Mouse (Mus musculus) myocyte (in vitro differentiated cells): ENCODE results near the gene F11. TPM values are rescaled to one million over a fixed set of nuclear protein-coding genes. Genes with fewer than 3 reads are reported as not detected.

Experiments used
- H3K27me3 ChIP-seq: one replicate; pipeline ENCODE4 v1.6.1; 2011; ENCODE audit not compliant: control insufficient read depth, insufficient read depth, insufficient read length
- H3K36me3 ChIP-seq: one replicate; pipeline ENCODE4 v1.6.1; 2011; ENCODE audit not compliant: control insufficient read depth, insufficient read depth
- H3K4me2 ChIP-seq: one replicate; pipeline ENCODE4 v1.6.1; 2011; ENCODE audit warnings: low read depth, control low read depth
- H3K4me3 ChIP-seq: one replicate; pipeline ENCODE4 v1.5.1; 2011; ENCODE audit warnings: mild to moderate bottlenecking, control low read depth, moderate library complexity
- H3K79me2 ChIP-seq: one replicate; pipeline ENCODE4 v1.6.1; 2011; ENCODE audit not compliant: control insufficient read depth, insufficient read depth
- H3ac ChIP-seq: one replicate; pipeline ENCODE4 v1.6.1; 2011; ENCODE audit not compliant: control insufficient read depth, insufficient read length
- CEBPB ChIP-seq: IDR thresholded peaks from 2 replicates; pipeline ENCODE4 v1.6.1; 2011; ENCODE audit warnings: mild to moderate bottlenecking, moderate library complexity; ENCODE audit not compliant: poor library complexity, insufficient read depth, severe bottlenecking
- E2F4 ChIP-seq: IDR thresholded peaks from one replicate; pipeline ENCODE4 v1.6.1; 2011; ENCODE audit warnings: mild to moderate bottlenecking, control low read depth, moderate library complexity; ENCODE audit not compliant: insufficient read depth
- MAX ChIP-seq: IDR thresholded peaks from one replicate; pipeline ENCODE4 v1.6.1; 2011; ENCODE audit warnings: low read depth, mild to moderate bottlenecking, control low read depth
- MYOD1 ChIP-seq, 3 experiments: IDR thresholded peaks; one replicate each; pipeline ENCODE4 v1.6.1; 2011; ENCODE audit warnings: control low read depth in 2 of 3, low read depth in 2 of 3, mild to moderate bottlenecking in 2 of 3, moderate library complexity in 1 of 3; ENCODE audit not compliant: insufficient read length in 2 of 3, control insufficient read depth in 1 of 3
- MYOG ChIP-seq, 3 experiments: IDR thresholded peaks; one replicate each; pipeline ENCODE4 v1.6.1; 2011; ENCODE audit warnings: control low read depth in 2 of 3, low read depth in 2 of 3, mild to moderate bottlenecking in 2 of 3; ENCODE audit not compliant: insufficient read length in 2 of 3, control insufficient read depth in 1 of 3, insufficient read depth in 1 of 3
- POLR2A ChIP-seq: IDR thresholded peaks from one replicate; pipeline ENCODE4 v1.6.1; 2011; ENCODE audit warnings: low read depth, mild to moderate bottlenecking, control low read depth, moderate library complexity; ENCODE audit not compliant: insufficient read length
- POLR2AphosphoS2 ChIP-seq: IDR thresholded peaks from one replicate; pipeline ENCODE4 v1.6.1; 2011; ENCODE audit warnings: low read depth, control low read depth; ENCODE audit not compliant: insufficient read length
- REST ChIP-seq: IDR thresholded peaks from one replicate; pipeline ENCODE4 v1.6.1; 2011; ENCODE audit warnings: mild to moderate bottlenecking, control low read depth, moderate library complexity; ENCODE audit not compliant: insufficient read depth, insufficient read length
- SRF ChIP-seq: IDR thresholded peaks from one replicate; pipeline ENCODE4 v1.6.1; 2011; ENCODE audit warnings: low read depth; ENCODE audit not compliant: control insufficient read depth, insufficient read length
- TCF12 ChIP-seq: IDR thresholded peaks from one replicate; pipeline ENCODE4 v1.6.1; 2011; ENCODE audit warnings: mild to moderate bottlenecking, control low read depth; ENCODE audit not compliant: poor library complexity, insufficient read depth, severe bottlenecking
- TCF3 ChIP-seq: IDR thresholded peaks from one replicate; pipeline ENCODE4 v1.6.1; 2011; ENCODE audit warnings: low read depth, control low read depth; ENCODE audit not compliant: insufficient read length
- USF1 ChIP-seq: IDR thresholded peaks from one replicate; pipeline ENCODE4 v1.6.1; 2011; ENCODE audit warnings: low read depth, mild to moderate bottlenecking, control low read depth, moderate library complexity
- polyA plus RNA-seq: library from polyadenylated mRNA; unstranded; fragments of >200 nt; fragmentation: generic; extraction: Trizol; gene quantifications from one replicate; pipeline ENCODE4 v1.2.1, GENCODE M21; 2012; ENCODE audit warnings: missing spikeins

Gene F11
- polyA plus RNA-seq, 1 experiment = not detected

- Histone ChIP-seq H3K36me3 (no peaks in the 10 kb centered on the region), H3K27me3 (no peaks in the 10 kb centered on the region), H3K4me2 (peak overlapping the region; percentile 34), H3K79me2 (no peaks in the 10 kb centered on the region), H3K4me3 (no peak overlapping the region), H3ac (no peak overlapping the region)
- no peak for TF ChIP-seq SRF
- TF ChIP-seq E2F4 = no peak
- TF ChIP-seq REST = no peak
- TF ChIP-seq POLR2AphosphoS2 = no peak
- no peak for TF ChIP-seq TCF3
- TF ChIP-seq CEBPB = no peak
- TF ChIP-seq MYOD1 (IDR thresholded peaks at IDR 0.05; ENCODE audit: control insufficient read depth in 1 of 3, insufficient read length in 2 of 3, low read depth in 2 of 3) = no peak
- no peak for TF ChIP-seq MAX
Observed at GRCm38 (mm10) chr8:45201605-45202004, 60.2 kb downstream of the F11 start.

GRCm38 (mm10) chr8:45197294-45197693, 64.5 kb downstream of the F11 start:
- Histone ChIP-seq H3K79me2 (no peaks in the 10 kb centered on the region), H3K36me3 (no peaks in the 10 kb centered on the region), H3K4me2 (no peak overlapping the region), H3K4me3 (no peak overlapping the region), H3K27me3 (no peaks in the 10 kb centered on the region), H3ac (no peak overlapping the region)
- TF ChIP-seq TCF12 = no peak
- TF ChIP-seq MAX = no peak
- no peak for TF ChIP-seq MYOD1 (IDR thresholded peaks at IDR 0.05; ENCODE audit: control insufficient read depth in 1 of 3, insufficient read length in 2 of 3, low read depth in 2 of 3)
- TF ChIP-seq USF1 = no peak
- no peak for TF ChIP-seq MYOG (IDR thresholded peaks at IDR 0.05; ENCODE audit: control insufficient read depth in 1 of 3, insufficient read depth in 1 of 3, insufficient read length in 2 of 3, low read depth in 2 of 3)
- TF ChIP-seq E2F4 = no peak
- no peak for TF ChIP-seq SRF
- no peak for TF ChIP-seq POLR2AphosphoS2
- no peak for TF ChIP-seq TCF3
- TF ChIP-seq REST = no peak
- TF ChIP-seq CEBPB = no peak
- no peak for TF ChIP-seq POLR2A

GRCm38 (mm10) chr8:45195954-45196526, 65.8 kb downstream of the F11 start:
- no peaks in the 10 kb centered on the region for H3K79me2 ChIP-seq
- no peaks in the 10 kb centered on the region for H3K36me3 ChIP-seq
- no peak overlapping the region for H3ac ChIP-seq
- no peaks in the 10 kb centered on the region for H3K27me3 ChIP-seq
- H3K4me3 ChIP-seq = no peak overlapping the region
- no peak for TF ChIP-seq POLR2AphosphoS2
- TF ChIP-seq TCF12 = no peak
- TF ChIP-seq E2F4 = no peak
- TF ChIP-seq SRF = no peak
- TF ChIP-seq MAX = no peak
- no peak for TF ChIP-seq POLR2A
- no peak for TF ChIP-seq MYOD1 (IDR thresholded peaks at IDR 0.05; ENCODE audit: control insufficient read depth in 1 of 3, insufficient read length in 2 of 3, low read depth in 2 of 3)
- no peak for TF ChIP-seq REST
- TF ChIP-seq USF1 = no peak
- TF ChIP-seq MYOG (IDR thresholded peaks at IDR 0.05; ENCODE audit: control insufficient read depth in 1 of 3, insufficient read depth in 1 of 3, insufficient read length in 2 of 3, low read depth in 2 of 3) = no peak
- TF ChIP-seq CEBPB = no peak
- no peak for TF ChIP-seq TCF3
- no peak overlapping the region for H3K4me2 ChIP-seq

Other genes starting within 250 kb of the F11 start
- gene Mtnr1a, start 192.9 kb downstream of the F11 start, polyA plus RNA-seq = not detected
- gene Klkb1, start 32.8 kb upstream of the F11 start, polyA plus RNA-seq = not detected
- gene Gm45753, start 46.4 kb upstream of the F11 start, polyA plus RNA-seq = not detected
- gene Cyp4v3, start 71.2 kb upstream of the F11 start, polyA plus RNA-seq = 0.02 TPM
- gene Fam149a, start 120.3 kb upstream of the F11 start, polyA plus RNA-seq = 0.59 TPM
- gene Tlr3, start 149.0 kb upstream of the F11 start, polyA plus RNA-seq = 0.06 TPM
- 14.3 TPM for gene Sorbs2, start 245.8 kb upstream of the F11 start, polyA plus RNA-seq